Mouse (Mus musculus) v-Abl transformed pro-B cells (cell line): ENCODE measurements around the gene Dhcr24.

Source experiments
- in situ Hi-C, 2 experiments: fragments of 400-800 bp; cut with MboI; formaldehyde crosslinking; loops; one replicate each; pipeline ENCODE4 v1.15.1; 2025; ENCODE audit not compliant: unreplicated experiment in 2 of 2

Dhcr24 gene

DNA sequence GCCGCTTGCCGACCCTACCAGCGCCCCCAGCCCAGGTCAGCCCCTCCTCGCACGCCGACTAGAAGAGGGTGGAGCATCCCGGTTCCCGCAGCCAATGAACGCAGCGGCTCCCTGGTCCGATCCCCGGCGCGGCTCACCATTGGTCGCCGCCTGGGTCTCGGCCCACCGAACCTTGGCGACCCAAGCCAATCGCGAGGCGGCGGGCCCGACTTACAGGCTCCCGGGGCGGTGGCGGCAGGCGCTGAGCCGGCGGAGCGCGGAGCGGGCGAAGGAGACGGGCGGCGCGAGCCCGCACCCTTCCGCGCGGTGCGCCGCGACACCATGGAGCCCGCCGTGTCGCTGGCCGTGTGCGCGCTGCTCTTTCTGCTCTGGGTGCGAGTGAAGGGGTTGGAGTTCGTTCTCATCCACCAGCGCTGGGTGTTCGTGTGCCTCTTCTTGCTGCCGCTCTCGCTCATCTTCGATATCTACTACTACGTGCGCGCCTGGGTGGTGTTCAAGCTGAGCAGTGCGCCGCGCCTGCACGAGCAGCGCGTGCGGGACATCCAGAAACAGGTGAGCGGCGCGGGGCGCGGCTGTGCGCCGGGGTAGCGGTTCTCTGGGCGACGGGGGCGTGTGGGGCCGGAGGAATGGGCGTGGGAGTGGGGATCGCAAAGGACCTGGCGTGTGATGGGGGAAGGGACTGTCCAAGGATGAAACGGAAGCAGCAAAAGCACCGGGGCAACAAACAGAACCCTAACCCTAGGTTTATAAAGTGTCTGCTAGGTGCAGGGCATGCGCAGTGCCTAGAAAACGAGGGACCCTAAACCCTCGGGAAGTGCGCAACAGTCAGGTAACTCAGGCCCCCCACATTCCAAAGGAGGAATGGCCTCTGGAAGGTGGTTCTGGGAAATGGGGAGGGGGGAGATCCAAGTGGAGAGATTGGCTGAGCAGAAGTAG is at the start of gene Dhcr24:
TSS of gene Dhcr24 (plus strand) at position 193 of the 936 bp plus-strand sequence.
- in situ Hi-C loops: no loop called here

DNA sequence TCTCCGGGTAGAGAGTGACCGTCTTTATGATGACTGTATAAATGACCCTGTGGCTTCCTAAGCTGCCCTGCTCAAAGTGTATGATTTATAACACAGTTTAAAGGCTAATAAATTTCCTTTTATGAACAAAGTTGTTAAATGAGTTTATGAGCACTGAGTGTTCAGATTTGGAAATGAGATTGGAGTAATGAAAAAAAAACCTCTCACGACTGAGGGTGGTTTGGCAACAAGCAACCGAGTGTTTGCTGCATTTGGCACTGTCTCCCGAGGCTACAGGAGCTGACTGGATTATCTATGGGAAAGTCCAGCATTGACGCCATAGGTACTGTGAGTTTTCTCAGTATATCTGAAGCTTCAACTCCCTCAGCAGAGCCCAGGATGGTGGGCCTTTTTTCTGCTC is 46.2 kb upstream of the Dhcr24 start:
- in situ Hi-C loops: no loop called here

- in situ Hi-C loops: no loop called here
Measured at GRCm38 (mm10) chr4:106522547-106522946, 38.3 kb upstream of the Dhcr24 start.

DNA sequence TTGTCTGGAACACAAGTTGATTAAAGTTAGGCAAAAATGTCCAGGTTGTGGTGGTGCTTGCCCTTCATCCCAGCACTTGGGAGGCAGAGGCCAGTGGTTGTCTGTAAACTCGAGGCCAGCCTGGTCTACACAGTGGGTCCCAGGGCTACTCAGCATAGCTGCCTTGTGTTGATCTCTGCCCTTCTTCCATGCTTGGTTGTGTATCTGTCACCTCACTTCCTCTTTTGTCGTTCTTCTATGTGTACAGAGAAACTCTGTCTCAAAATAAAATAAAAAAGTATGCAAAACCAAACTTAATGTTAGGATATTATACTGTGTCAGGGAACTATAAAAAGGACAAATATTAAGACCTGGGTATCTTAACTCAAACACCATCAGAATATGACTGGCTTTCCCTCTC is 36.7 kb upstream of the Dhcr24 start:
- in situ Hi-C loops: no loop called here

DNA sequence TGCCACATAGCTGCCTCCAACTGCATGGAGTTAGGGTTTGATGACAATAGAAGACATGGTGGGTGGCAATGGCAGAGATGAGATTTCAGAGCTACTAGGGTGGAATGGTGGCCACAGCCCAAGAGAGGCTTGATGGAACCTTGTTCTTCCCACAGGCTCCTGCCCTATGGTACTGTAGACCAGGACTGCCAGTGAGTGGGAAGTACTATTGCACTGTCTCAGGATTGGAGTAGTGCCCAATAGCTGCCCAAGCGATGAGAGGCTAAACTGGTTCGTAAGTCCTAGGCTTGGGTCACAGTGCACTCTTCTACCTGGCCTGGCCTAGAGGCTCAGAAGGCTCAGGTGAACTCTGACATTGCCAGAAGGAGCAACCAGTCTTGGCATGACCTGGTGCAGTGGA is 35.8 kb upstream of the Dhcr24 start:
- in situ Hi-C loops: loop anchor here in 1 of 2 experiments (5.0 kb wide), 1 partner anchor 53 kb away; no protein-coding TSS in a partner anchor

DNA sequence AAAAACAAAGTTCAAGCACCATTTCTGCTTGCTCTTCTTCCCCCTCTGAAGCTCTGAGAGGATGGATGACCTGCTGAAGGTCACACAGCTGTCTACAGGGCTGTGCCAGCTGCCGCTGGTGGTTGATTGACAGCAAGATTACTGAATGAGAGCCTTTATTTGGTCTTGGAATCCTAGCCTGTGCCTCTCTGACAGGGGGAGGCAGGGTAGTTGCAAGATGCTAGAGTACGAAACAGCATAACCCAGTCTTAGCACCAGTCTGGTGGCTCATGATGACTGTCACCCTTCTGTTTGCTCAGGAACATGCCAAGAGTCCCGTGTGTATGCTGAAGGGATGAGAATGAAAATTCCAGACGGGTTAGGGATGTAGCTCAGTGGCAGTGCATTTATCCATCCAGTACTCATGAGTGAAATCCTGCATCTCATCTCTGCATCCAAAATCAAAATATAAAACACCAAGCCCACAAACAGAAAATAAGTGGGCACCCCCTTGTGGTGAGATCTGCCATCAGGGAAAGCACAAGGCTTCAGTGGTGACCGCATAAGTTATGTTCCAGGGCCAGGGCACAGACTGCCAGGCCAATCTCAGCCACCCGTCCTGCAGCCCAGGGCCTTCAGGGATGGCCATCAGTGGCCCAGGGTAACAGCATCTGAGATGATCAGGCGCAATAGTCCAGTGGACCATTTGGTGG is 32.8 kb upstream of the Dhcr24 start:
- in situ Hi-C loops: loop anchor here in 1 of 2 experiments (5.0 kb wide), 1 partner anchor 56 kb away; no protein-coding TSS in a partner anchor

DNA sequence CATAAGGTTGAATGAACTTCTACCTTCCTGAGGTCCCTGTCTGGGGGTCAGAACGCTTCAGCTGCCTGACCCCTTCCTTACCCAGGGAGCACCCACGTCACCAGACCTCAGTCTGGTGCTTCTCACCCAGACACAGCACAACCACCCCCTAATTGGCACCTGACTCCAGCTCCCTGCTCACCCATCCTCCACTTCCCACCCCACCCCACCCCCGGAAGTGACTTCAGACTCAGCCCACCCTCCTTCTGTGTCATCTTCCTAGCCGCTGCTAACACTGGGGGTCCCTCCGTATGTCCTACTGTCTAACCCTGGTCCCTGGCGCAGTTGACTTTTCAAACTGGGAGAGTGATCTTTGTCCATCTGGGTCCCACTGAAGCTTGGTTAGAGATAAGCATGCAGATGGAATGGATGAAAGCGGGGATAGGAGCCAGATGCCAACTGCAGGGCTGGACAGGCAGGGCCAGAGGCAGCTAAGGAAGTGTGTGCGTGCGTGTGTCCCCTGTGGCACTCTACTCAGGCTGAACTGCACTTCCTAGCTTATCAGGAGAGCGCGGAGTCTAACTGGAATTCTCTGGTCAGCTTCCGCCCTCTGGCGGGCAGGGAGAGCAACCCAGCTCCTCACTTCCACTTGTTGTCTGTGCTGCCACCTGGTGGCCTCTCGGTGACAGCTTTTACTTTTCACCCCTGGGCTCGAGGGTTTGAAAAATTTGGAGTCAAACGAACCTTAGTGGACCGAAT is 31.3 kb upstream of the Dhcr24 start:
- in situ Hi-C loops: loop anchor here (5.0 to 10.0 kb wide), 3 partner anchors 57 to 178 kb away; no protein-coding TSS in a partner anchor

- in situ Hi-C loops: loop anchor here (5.0 to 10.0 kb wide), 3 partner anchors 58 to 177 kb away; no protein-coding TSS in a partner anchor
Measured at GRCm38 (mm10) chr4:106530113-106530482, 30.7 kb upstream of the Dhcr24 start.

DNA sequence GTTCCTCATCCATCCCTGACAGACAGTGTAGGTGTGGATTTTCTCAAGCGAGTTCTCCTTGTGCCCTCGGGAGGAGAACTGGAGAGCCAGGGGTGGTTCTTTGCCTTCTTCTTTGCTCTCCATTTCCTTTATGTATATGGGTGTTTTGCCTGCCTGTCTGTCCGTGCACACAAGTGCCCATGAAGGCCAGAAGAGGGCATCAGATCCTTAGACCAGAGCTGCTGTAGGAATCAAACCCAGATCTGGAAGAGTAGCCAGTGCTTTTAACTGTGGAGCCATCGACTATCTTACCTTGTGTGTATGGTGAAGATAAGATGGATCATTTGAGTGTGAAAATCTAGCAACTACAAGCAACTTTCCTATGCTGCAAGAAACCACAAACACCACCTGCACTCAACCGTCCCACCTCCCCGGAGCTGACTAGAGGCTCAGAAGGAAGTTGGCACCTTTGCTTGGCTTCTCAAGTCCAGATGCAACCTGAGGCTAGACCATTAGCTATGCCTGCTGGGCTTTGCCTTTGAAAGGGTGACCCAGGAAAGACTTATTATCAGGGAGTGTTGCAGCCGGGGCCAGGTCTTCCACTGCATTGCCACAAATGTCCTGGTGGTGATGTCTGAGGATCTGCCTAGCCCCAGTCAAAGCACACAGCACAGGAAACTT is 27.3 kb upstream of the Dhcr24 start:
- in situ Hi-C loops: loop anchor here (5.0 to 10.0 kb wide), 3 partner anchors 61 to 174 kb away; no protein-coding TSS in a partner anchor

GRCm38 (mm10) chr4:106534256-106534655 is 26.6 kb upstream of the Dhcr24 start:
- in situ Hi-C loops: loop anchor here (5.0 to 10.0 kb wide), 3 partner anchors 61 to 173 kb away; no protein-coding TSS in a partner anchor

DNA sequence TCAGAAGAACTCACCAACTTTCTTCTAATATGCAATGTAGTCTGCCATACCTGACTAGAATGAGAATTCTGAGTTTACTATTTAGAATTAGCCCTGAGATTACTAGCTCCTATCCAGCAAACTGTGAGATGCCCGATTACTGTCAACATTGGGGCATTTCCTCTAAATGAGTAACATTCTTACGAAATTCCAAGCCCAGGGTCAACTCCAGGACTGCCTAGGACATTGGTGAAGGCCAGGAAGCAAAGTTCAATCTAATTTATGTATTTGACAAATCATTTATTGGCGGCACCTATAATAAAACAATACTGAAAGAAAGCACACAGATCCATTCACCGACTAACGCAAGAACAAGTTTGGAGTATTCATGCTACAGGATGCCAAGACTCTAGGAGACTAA is 21.1 kb upstream of the Dhcr24 start:
- in situ Hi-C loops: loop anchor here (5.0 to 10.0 kb wide), 2 partner anchors 33 to 55 kb away; no protein-coding TSS in a partner anchor

GRCm38 (mm10) chr4:106541491-106541890 is 19.3 kb upstream of the Dhcr24 start:
- in situ Hi-C loops: no loop called here

GRCm38 (mm10) chr4:106542211-106542610 is 18.6 kb upstream of the Dhcr24 start:
- in situ Hi-C loops: no loop called here

DNA sequence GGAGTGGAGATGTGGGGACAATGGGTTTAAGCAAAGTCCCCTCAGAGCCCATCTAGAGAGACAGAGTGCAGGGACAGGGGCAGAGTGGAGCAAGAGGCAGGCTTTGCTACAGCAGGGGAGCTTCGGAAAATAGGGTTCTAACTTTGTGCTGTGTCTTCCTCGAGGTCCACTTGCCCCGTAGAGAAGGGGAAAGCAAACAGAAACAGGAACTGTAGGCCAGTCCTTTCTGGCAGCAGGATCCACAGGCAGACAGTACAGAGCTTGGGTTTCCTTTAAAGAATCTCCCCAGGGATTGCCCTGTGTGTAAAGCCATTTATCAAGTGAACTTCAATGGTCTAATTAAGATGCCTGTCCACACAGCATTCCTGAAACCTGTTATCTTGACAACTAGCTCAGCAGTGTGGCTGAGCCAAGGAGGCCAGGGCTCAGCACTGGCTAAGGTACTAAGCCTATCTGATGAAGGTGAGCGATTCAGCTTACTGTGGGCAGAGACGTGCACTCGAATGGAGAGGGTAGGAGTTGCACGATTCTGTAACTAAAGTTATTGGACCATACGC is 14.9 kb upstream of the Dhcr24 start:
- in situ Hi-C loops: no loop called here

DNA sequence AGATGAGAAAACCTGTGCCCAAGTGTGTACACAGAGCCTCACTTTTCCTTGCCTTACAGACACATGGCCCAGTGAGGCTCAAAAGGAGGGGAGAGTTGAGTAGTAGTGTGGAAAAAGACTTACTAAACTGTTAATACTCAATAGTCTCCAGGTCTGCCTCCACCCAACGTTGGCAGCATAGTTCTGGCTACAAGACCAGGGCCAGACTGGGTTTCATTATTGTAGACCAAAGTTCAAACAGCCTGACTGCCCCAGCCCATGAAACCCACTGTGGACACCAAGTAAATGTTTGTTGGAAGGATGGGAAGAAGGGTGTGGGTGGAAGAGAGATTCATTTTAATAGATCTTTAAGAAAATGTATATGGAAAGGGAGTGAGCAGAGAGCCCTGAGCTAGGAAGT is 13.9 kb upstream of the Dhcr24 start:
- in situ Hi-C loops: no loop called here

DNA sequence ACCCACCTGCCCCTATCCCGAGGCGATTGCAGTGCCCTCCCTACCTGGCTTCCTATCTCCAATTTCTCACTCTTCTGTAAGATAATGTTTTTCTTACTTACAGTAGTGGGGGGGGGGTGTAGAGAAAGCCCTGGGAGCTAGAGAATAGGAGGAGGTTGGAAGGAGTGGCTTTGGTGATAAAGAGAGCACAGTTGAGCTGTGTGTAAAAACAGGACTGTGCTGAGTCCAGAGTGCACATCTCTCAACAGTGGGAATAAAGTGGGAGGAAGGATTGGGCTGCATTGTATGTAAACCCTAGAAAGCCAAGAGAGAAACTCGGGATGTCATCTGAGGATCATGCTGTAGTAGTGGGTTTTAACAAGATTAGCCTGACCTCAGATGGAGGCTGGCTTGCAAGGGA is 12.7 kb upstream of the Dhcr24 start:
- in situ Hi-C loops: no loop called here

DNA sequence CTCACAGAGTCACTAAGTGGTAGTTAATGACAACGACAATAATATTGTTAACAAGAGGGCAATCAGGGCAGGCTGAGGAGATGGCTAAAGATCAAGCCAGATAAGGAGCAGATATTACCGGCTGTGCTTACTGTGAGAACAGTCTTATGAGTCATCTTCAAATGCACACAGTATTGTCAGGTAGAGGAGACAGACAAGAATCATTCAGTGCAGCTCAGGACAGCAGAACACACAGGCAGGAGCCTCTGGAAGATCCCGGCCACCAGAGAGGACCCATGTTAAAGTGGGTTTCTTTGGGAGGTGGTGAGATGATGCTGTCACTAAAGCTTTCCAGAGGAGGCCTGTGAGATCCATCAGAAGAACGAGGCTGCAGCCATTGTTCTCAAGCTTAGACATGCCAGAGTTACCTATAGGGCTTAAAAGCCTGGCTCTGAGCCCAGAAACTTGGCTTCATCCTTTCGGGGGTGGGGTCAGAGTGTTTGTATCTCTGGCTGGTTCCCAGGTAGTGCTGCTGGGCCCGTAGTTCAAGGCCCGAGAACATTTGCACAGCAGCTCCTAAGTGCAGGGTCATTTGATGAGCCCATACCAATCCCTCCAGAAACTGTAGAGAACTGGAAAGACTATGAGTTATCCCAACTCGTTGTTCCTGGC is 10.2 kb upstream of the Dhcr24 start:
- in situ Hi-C loops: no loop called here

DNA sequence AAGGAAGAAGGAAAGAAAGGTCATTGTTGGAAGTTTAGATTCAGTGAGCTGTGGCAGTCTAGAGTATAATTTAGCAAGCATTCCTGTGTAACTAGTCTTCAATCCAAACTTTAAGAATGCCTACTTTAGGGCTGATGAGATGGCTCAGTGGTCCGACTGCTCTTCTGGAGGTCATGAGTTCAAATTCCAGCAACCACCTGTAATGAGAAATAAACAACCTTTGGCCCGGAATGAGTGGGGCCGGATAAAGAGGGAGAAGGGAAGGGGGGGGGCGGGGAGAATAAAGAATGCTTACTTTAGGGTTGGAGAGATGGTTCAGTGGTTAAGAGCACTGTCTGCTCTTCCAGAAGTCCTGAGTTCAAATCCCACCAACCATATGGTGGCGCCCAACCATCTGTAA is 3.6 kb upstream of the Dhcr24 start:
- in situ Hi-C loops: no loop called here

DNA sequence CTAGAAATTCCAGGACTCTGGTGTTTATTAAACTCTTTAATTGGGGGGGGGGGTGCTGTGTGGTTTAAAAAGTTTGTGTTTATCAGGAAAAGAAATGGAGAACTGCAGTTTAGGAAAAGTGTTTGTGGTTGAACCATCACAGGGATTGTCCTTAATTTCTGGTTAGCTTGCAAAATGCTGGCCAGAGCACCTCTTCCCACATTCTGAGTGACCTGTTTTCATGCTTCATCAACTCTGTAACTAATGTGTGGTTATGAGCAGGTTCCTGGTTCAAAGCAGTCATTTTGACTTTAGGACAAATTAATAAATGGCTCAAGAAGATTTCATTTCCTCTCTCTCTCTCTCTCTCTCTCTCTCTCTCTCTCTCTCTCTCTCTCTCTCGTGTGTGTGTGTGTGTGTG is 2.9 kb upstream of the Dhcr24 start:
- in situ Hi-C loops: no loop called here
